Mouse (Mus musculus) spleen, adult 2 months (tissue): ENCODE results near the gene Asic2.

Source experiments
- CTCF ChIP-seq: fragments of 200-500 bp; IDR thresholded peaks from 2 replicates; pipeline ENCODE4 v1.5.1; 2011; ENCODE audit warnings: mild to moderate bottlenecking, inconsistent platforms; ENCODE audit not compliant: insufficient read depth, insufficient read length, insufficient replicate concordance; ENCODE audit errors: extremely low read depth
- POLR2A ChIP-seq: fragments of 200-500 bp; IDR thresholded peaks from 2 replicates; pipeline ENCODE4 v1.6.1; 2011; ENCODE audit warnings: low read depth, low read length, inconsistent platforms

DNA sequence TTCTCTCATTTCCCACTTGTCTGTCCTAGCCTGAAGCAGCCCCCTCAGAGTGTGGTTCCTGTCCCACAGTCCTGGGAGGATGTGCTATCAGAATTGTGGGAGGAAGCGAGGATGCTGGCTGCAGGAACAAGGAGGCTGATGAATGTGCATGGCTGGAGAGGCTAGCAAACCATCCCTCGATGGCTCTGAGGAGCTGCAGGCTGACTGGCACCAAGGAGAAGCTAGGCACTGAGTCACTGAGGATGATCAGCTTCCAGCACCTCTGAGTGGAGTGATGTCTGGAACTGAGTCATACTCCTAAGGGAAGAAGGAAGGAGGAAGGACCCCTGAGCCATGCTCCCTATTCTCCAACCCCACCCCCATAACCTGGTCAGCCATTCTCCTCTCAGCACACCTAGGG, 246.2 kb downstream of the Asic2 start:
- TF ChIP-seq CTCF (no peak), POLR2A (no peak)
